Mouse (Mus musculus) stomach, embryonic 16.5 days (tissue): Measurements from ENCODE around the gene Dusp2. TPM values are rescaled to one million over a fixed set of nuclear protein-coding genes. Genes with fewer than 3 reads are reported as not detected.

Source experiments
- ATAC-seq: fragments of 200-750 bp; cut with Nextera tagmentation; 2 replicates; pipeline ENCODE4 v1.8.0; 2017; ENCODE audit warnings: moderate number of reproducible peaks, moderate TSS enrichment; ENCODE audit not compliant: insufficient read depth, low FRiP score
- H3K27ac ChIP-seq: fragments of 300-500 bp; sonication (generic); 2 replicates; pipeline ENCODE4 v1.5.1; 2014; ENCODE audit warnings: low read length
- H3K27me3 ChIP-seq: fragments of 300-500 bp; sonication (generic); 2 replicates; pipeline ENCODE4 v1.6.1; 2014; ENCODE audit warnings: low read length, control low read depth, mixed read lengths; ENCODE audit not compliant: control insufficient read depth, insufficient read depth
- H3K36me3 ChIP-seq: fragments of 300-500 bp; sonication (generic); 2 replicates; pipeline ENCODE4 v1.6.1; 2014; ENCODE audit warnings: low read length; ENCODE audit not compliant: control insufficient read depth, insufficient read depth
- H3K4me1 ChIP-seq: fragments of 300-500 bp; sonication (generic); 2 replicates; pipeline ENCODE4 v1.6.1; 2014; ENCODE audit warnings: low read length, control low read depth, mixed read lengths; ENCODE audit not compliant: control insufficient read depth, insufficient read depth
- H3K4me2 ChIP-seq: fragments of 300-500 bp; sonication (generic); 2 replicates; pipeline ENCODE4 v1.6.1; 2014; ENCODE audit warnings: low read depth, low read length, mixed read lengths
- H3K4me3 ChIP-seq: fragments of 300-500 bp; sonication (generic); replicated peaks from 2 replicates; pipeline ENCODE4 v1.5.1; 2014; ENCODE audit warnings: mild to moderate bottlenecking, low read length
- H3K9ac ChIP-seq: fragments of 300-500 bp; sonication (generic); 2 replicates; pipeline ENCODE4 v1.6.1; 2014; ENCODE audit warnings: low read length
- H3K9me3 ChIP-seq: fragments of 300-500 bp; sonication (generic); replicated peaks from 2 replicates; pipeline ENCODE4 v1.6.1; 2016; ENCODE audit warnings: low read length, control low read depth; ENCODE audit not compliant: control insufficient read depth
- WGBS: fragments of 180-500 bp; shearing (Covaris S2); extraction: QIAGEN DNeasy Blood & Tissue Kit; methylation state at CpG from one replicate; pipeline ENCODE4 v1.1.7; 2014; 5-methylcytosine and 5-hydroxymethylcytosine counted together
- polyA plus RNA-seq: library from polyadenylated mRNA; unstranded; fragments of >200 nt; fragmentation: Nextera tagmentation; extraction: Ambion mirVana; gene quantifications from 2 replicates; pipeline ENCODE4 v1.2.1, GENCODE M21; 2015

The Dusp2 gene
- polyA plus RNA-seq, 1 experiment from 2014 or later: 2.9 TPM

- ATAC-seq: no peak
- Histone ChIP-seq H3K36me3 (no peaks in the 10 kb centered on the region), H3K4me1 (no peaks in the 10 kb centered on the region), H3K9me3 (no peaks in the 10 kb centered on the region), H3K27ac (no peak overlapping the region), H3K27me3 (peaks cover 14% of the 10 kb centered on the region), H3K4me2 (no peak overlapping the region), H3K9ac (no peak overlapping the region), H3K4me3 (no peak overlapping the region)
- 11% methylated on average over 3 of the region's 3 CpGs for WGBS
Measured at GRCm38 (mm10) chr2:127341159-127341558, 5.2 kb downstream of the Dusp2 start.

GRCm38 (mm10) chr2:127346334-127346733 lies 10.4 kb downstream of the Dusp2 start:
- Histone ChIP-seq H3K36me3 (no peaks in the 10 kb centered on the region), H3K27me3 (no peaks in the 10 kb centered on the region), H3K9me3 (no peaks in the 10 kb centered on the region), H3K4me2 (no peak overlapping the region), H3K9ac (no peak overlapping the region), H3K4me3 (no peak overlapping the region), H3K27ac (no peak overlapping the region), H3K4me1 (no peaks in the 10 kb centered on the region)
- 75% methylated on average over 1 of the region's 1 CpGs for WGBS
- no peak for ATAC-seq

- no peak overlapping the region for H3K27ac ChIP-seq
- no peak overlapping the region for H3K4me3 ChIP-seq
- no peaks in the 10 kb centered on the region for H3K4me1 ChIP-seq
- WGBS: 74% methylated on average over 13 of the region's 13 CpGs
- no peak overlapping the region for H3K9ac ChIP-seq
- no peaks in the 10 kb centered on the region for H3K27me3 ChIP-seq
- H3K36me3 ChIP-seq: no peaks in the 10 kb centered on the region
- no peak overlapping the region for H3K4me2 ChIP-seq
- ATAC-seq: no peak
- no peaks in the 10 kb centered on the region for H3K9me3 ChIP-seq
Measured at GRCm38 (mm10) chr2:127347147-127347985, 11.4 kb downstream of the Dusp2 start.

- Histone ChIP-seq H3K27me3 (no peaks in the 10 kb centered on the region), H3K9me3 (no peaks in the 10 kb centered on the region), H3K27ac (no peak overlapping the region), H3K36me3 (no peaks in the 10 kb centered on the region), H3K4me2 (no peak overlapping the region), H3K4me3 (no peak overlapping the region), H3K4me1 (no peaks in the 10 kb centered on the region), H3K9ac (no peak overlapping the region)
- no peak for ATAC-seq
- WGBS: 85% methylated on average over 4 of the region's 4 CpGs
Measured at GRCm38 (mm10) chr2:127353881-127354280, 17.9 kb downstream of the Dusp2 start.

GRCm38 (mm10) chr2:127362459-127363281 lies 26.7 kb downstream of the Dusp2 start, which contains the start of gene Adra2b:
Gene Adra2b (plus strand): TSS chr2:127363208.
- Histone ChIP-seq H3K9ac (peak within 1 kb of the TSS; percentile 44), H3K27ac (no peak within 1 kb of the TSS), H3K27me3 (peaks cover 57% of the 10 kb centered on the region), H3K9me3 (no peaks in the 10 kb centered on the region), H3K4me2 (peak within 1 kb of the TSS; percentile 80), H3K4me1 (peaks cover 14% of the 10 kb centered on the region), H3K36me3 (no peaks in the 10 kb centered on the region), H3K4me3 (peak within 1 kb of the TSS; percentile 49)
- ATAC-seq: peak; percentile 81
- under 1% methylated on average over 49 of the region's 49 CpGs for WGBS

- H3K27me3 ChIP-seq: peaks cover 57% of the 10 kb centered on the region
- peak; percentile 4; the same call in 1 of the 2 replicates for ATAC-seq
- H3K9ac ChIP-seq: peak overlapping the region; percentile 44
Measured at GRCm38 (mm10) chr2:127363282-127363652, 27.3 kb downstream of the Dusp2 start.

GRCm38 (mm10) chr2:127363696-127364095 lies 27.7 kb downstream of the Dusp2 start:
- Histone ChIP-seq H3K9me3 (no peaks in the 10 kb centered on the region), H3K9ac (peak overlapping the region; percentile 44), H3K4me2 (peak overlapping the region; percentile 80), H3K36me3 (no peaks in the 10 kb centered on the region), H3K27me3 (peaks cover 57% of the 10 kb centered on the region), H3K4me3 (peak overlapping the region; percentile 49), H3K4me1 (peaks cover 14% of the 10 kb centered on the region), H3K27ac (no peak overlapping the region)
- ATAC-seq: no peak
- WGBS: 5% methylated on average over 20 of the region's 20 CpGs

More at GRCm38 (mm10) chr2:127363282-127363652, 27.3 kb downstream of the Dusp2 start:
- H3K9me3 ChIP-seq: no peaks in the 10 kb centered on the region
- H3K27ac ChIP-seq: no peak overlapping the region
- peaks cover 14% of the 10 kb centered on the region for H3K4me1 ChIP-seq
- H3K36me3 ChIP-seq: no peaks in the 10 kb centered on the region
- H3K4me2 ChIP-seq: peak overlapping the region; percentile 80
- H3K4me3 ChIP-seq: peak overlapping the region; percentile 49
- WGBS: under 1% methylated on average over 28 of the region's 28 CpGs

- Histone ChIP-seq H3K4me1 (peaks cover 14% of the 10 kb centered on the region), H3K27ac (no peak overlapping the region), H3K4me3 (peak overlapping the region; percentile 49), H3K27me3 (peaks cover 57% of the 10 kb centered on the region), H3K9me3 (no peaks in the 10 kb centered on the region), H3K36me3 (no peaks in the 10 kb centered on the region), H3K4me2 (no peak overlapping the region), H3K9ac (no peak overlapping the region)
- WGBS: 8% methylated on average over 8 of the region's 8 CpGs
- ATAC-seq: no peak
Measured at GRCm38 (mm10) chr2:127364452-127364851, 28.5 kb downstream of the Dusp2 start.
